In the genomic region with DNA sequence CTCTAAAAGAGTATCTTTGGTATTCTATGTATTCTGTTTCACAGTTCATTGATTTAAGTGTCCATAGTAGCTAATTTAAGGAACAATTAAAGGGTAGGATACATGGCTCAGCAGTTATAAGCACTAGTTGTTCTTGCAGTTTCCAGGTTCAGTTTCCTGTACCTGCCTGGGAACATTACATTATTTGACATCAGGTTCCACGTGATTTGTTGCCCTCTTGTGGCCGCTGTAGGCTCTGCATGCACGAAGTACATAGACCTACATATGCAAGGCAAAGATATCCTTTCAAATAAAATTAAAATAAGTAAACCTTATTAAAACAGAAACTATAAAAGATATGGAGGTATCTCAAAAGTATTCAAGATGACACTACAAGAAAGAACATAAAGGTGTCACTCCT, we compare ENCODE assay signal across 7 mouse cellular contexts. TPM values are rescaled to one million over a fixed set of nuclear protein-coding genes. Genes with fewer than 3 reads are reported as not detected.
DNase-seq lines count a peak whose midpoint lies in the region; ATAC-seq and TF ChIP-seq lines count a peak whose summit lies in the region.

No protein-coding gene starts in this region.

- no peak overlapping the region for H3K9ac ChIP-seq in embryonic facial prominence, embryonic 14.5 days (ENCODE audit: low read depth, low read length)

- no peak for DNase-seq in G1E (ENCODE audit: low spot score)
- DNase-seq in adrenal gland, postnatal 14 days: peak; percentile 70
- peak; percentile 71 for DNase-seq in embryonic facial prominence, embryonic 14.5 days (ENCODE audit: low spot score)
- peak; percentile 70 for DNase-seq in heart, postnatal 4 days
- peak; percentile 83 to 85 for DNase-seq in kidney, postnatal 4 days
- DNase-seq in lung, postnatal 14 days: peak; percentile 75
- DNase-seq in retina, postnatal 7 days (ENCODE audit: low read depth, low spot score): peak; percentile 38

- no peaks in the 10 kb centered on the region for H3K36me3 ChIP-seq in G1E (replicated peaks)
- no peaks in the 10 kb centered on the region for H3K36me3 ChIP-seq in embryonic facial prominence, embryonic 14.5 days (ENCODE audit: control insufficient read depth, insufficient read depth, low read length)

- whole genome bisulfite sequencing in embryonic facial prominence, embryonic 14.5 days: 0% methylated on average over 3 of the region's 3 CpGs

- H3K9me3 ChIP-seq in G1E (replicated peaks): no peaks in the 10 kb centered on the region
- no peaks in the 10 kb centered on the region for H3K9me3 ChIP-seq in embryonic facial prominence, embryonic 14.5 days (ENCODE audit: control insufficient read depth, low read length)

- H3K27me3 ChIP-seq in G1E (ENCODE audit: insufficient read depth, low read length): no peaks in the 10 kb centered on the region
- H3K27me3 ChIP-seq in embryonic facial prominence, embryonic 14.5 days (replicated peaks; ENCODE audit: control insufficient read depth, insufficient read depth, low read length): no peaks in the 10 kb centered on the region

- no peaks in the 10 kb centered on the region for H3K4me1 ChIP-seq in G1E (ENCODE audit: insufficient read depth, low read depth, low read length)
- H3K4me1 ChIP-seq in embryonic facial prominence, embryonic 14.5 days (ENCODE audit: control insufficient read depth, insufficient read depth, low read length): no peaks in the 10 kb centered on the region

- H3K4me2 ChIP-seq in embryonic facial prominence, embryonic 14.5 days (ENCODE audit: low read depth, low read length): no peak overlapping the region

- peak; percentile 74 for ATAC-seq in G1E (ENCODE audit: extremely low read depth, insufficient number of reproducible peaks, low FRiP score, poor library complexity, severe bottlenecking)
- no peak for ATAC-seq in embryonic facial prominence, embryonic 14.5 days (ENCODE audit: low read depth)

- TF ChIP-seq CTCF in G1E (IDR thresholded peaks at IDR 0.05; ENCODE audit: low read depth, low read length): peak; percentile 53

- H3K27ac ChIP-seq in embryonic facial prominence, embryonic 14.5 days (replicated peaks; ENCODE audit: low read depth, low read length): no peak overlapping the region

- no peak overlapping the region for H3K4me3 ChIP-seq in G1E (ENCODE audit: low read depth, low read length)
- H3K4me3 ChIP-seq in embryonic facial prominence, embryonic 14.5 days (ENCODE audit: low read depth, low read length): no peak overlapping the region

RNA-seq across cellular contexts. Expression of a gene that starts 6.5 kb away (rescaled TPM):
- total RNA-seq in G1E (2014; fragmentation: Nextera tagmentation): 28.9 and 30.5 TPM in 2 replicates
- 5.0 and 7.5 TPM in 2 replicates for total RNA-seq in G1E (2017)
- polyA plus RNA-seq in G1E (2012): 2.0 and 2.6 TPM in 2 replicates
- total RNA-seq in adrenal gland, postnatal 14 days (2021): 6.7 and 7.7 TPM in 2 replicates
- polyA plus RNA-seq in embryonic facial prominence, embryonic 14.5 days (2014; fragmentation: Nextera tagmentation; extraction: Ambion mirVana): 14.4 and 15.3 TPM in 2 replicates
- 1 to 10 TPM; 5.7 to 6.1 TPM for total RNA-seq in heart, postnatal 4 days (2021)

RNA-seq across cellular contexts. Expression of a gene that starts 56.3 kb away (rescaled TPM):
- total RNA-seq in G1E (2014; fragmentation: Nextera tagmentation) (18.5 and 27.5 TPM in 2 replicates), G1E (2017) (20.6 and 23.3 TPM in 2 replicates)
- polyA plus RNA-seq in G1E (2012): 0.09 and 0.23 TPM in 2 replicates
- total RNA-seq in adrenal gland, postnatal 14 days (2021): 9.2 and 9.7 TPM in 2 replicates
- 10.4 and 10.7 TPM in 2 replicates for polyA plus RNA-seq in embryonic facial prominence, embryonic 14.5 days (2014; fragmentation: Nextera tagmentation; extraction: Ambion mirVana)
- total RNA-seq in heart, postnatal 4 days (2021): 1 to 10 TPM; 6.6 TPM

RNA-seq across cellular contexts. Expression of a gene that starts 56.3 kb away (rescaled TPM):
- total RNA-seq in G1E (2014; fragmentation: Nextera tagmentation): 23.7 and 33.4 TPM in 2 replicates
- total RNA-seq in G1E (2017): 19.7 and 21.6 TPM in 2 replicates
- 1.0 and 1.1 TPM in 2 replicates for polyA plus RNA-seq in G1E (2012)
- 6.5 and 7.8 TPM in 2 replicates for total RNA-seq in adrenal gland, postnatal 14 days (2021)
- 14.1 and 14.9 TPM in 2 replicates for polyA plus RNA-seq in embryonic facial prominence, embryonic 14.5 days (2014; fragmentation: Nextera tagmentation; extraction: Ambion mirVana)
- 1 to 10 TPM; 4.2 to 5.3 TPM for total RNA-seq in heart, postnatal 4 days (2021)
